ENCODE assay signal across 13 mouse cellular contexts in genomic region chr17:64522213-64522612, GRCm38 (mm10).
A peak's percentile ranks its signal among the peaks of the same experiment; 100 is the strongest.
DNase-seq lines count a peak whose midpoint lies in the region; ATAC-seq and TF ChIP-seq lines count a peak whose summit lies in the region.
"Had no signal": no experiment of that assay in that cellular context is flagged by ENCODE, and none has a peak within 500 bp of the region (broad histone marks: within the 10 kb centered on the region; RNA-seq: fewer than 3 reads in every experiment).

No protein-coding gene starts in this region.

- TF ChIP-seq POLR2A in MEL (IDR thresholded peaks at IDR 0.05; ENCODE audit: control insufficient read depth in 1 of 2, insufficient read depth in 1 of 2, low read depth in 1 of 2, low read length in 2 of 2, poor library complexity in 1 of 2), result no peak

- peak; percentile 19 for DNase-seq in liver, postnatal 0 days
- DNase-seq in liver, result no peak
- DNase-seq in MEL (ENCODE audit: low read depth, low spot score), result peak; percentile 21
- DNase-seq in heart, postnatal 25 days (ENCODE audit: low spot score), result no peak
- no peak for DNase-seq in urinary bladder, postnatal 10 days (ENCODE audit: low spot score)
- DNase-seq: cerebellum, adult 18-20 months; layer of hippocampus, adult 9-11 months; lung, postnatal 14 days; spleen, adult 18-20 months had no signal

- TF ChIP-seq RAD21 in MEL (IDR thresholded peaks at IDR 0.05; ENCODE audit: low read depth, low read length), result no peak; the same call in 1 of the 2 replicates

- no peaks in the 10 kb centered on the region for H3K9me3 ChIP-seq in liver, postnatal 0 days (ENCODE audit: low read length)
- no peaks in the 10 kb centered on the region for H3K9me3 ChIP-seq in MEL (replicated peaks; ENCODE audit: insufficient read depth, low read length)
- no peaks in the 10 kb centered on the region for H3K9me3 ChIP-seq in intestine, postnatal 0 days (ENCODE audit: control insufficient read depth)
- H3K9me3 ChIP-seq: hindbrain, embryonic 13.5 days had no signal

- H3K79me2 ChIP-seq in MEL (ENCODE audit: control insufficient read depth, insufficient read depth, low read length, poor library complexity), result no peaks in the 10 kb centered on the region

- 63% methylated on average over 8 of the region's 8 CpGs for WGBS in liver, postnatal 0 days (ENCODE audit: insufficient replicate concordance)
- 68% methylated on average over 8 of the region's 8 CpGs for WGBS in intestine, postnatal 0 days

- H3K4me3 ChIP-seq in liver, postnatal 0 days (ENCODE audit: low read depth, low read length), result no peak overlapping the region
- no peak overlapping the region for H3K4me3 ChIP-seq in MEL (ENCODE audit: control insufficient read depth in 1 of 2, insufficient read depth in 1 of 2, low read depth in 2 of 2, low read length in 2 of 2)
- H3K4me3 ChIP-seq in intestine, postnatal 0 days (ENCODE audit: low read depth, low read length), result no peak overlapping the region
- H3K4me3 ChIP-seq: erythroblast, embryonic 14.5 days; hindbrain, embryonic 13.5 days had no signal

- no peaks in the 10 kb centered on the region for H3K27me3 ChIP-seq in liver, postnatal 0 days (ENCODE audit: insufficient read depth, low read length)
- no peaks in the 10 kb centered on the region for H3K27me3 ChIP-seq in MEL (ENCODE audit: control insufficient read depth in 1 of 2, insufficient read depth in 2 of 2, low read length in 2 of 2)
- no peaks in the 10 kb centered on the region for H3K27me3 ChIP-seq in intestine, postnatal 0 days (replicated peaks; ENCODE audit: control insufficient read depth, insufficient read depth, low read length)
- H3K27me3 ChIP-seq: hindbrain, embryonic 13.5 days had no signal

- H3K27ac ChIP-seq in liver, postnatal 0 days (ENCODE audit: low read depth), result no peak overlapping the region
- no peak overlapping the region for H3K27ac ChIP-seq in MEL (ENCODE audit: control insufficient read depth, low read depth, low read length)
- H3K27ac ChIP-seq in intestine, postnatal 0 days (ENCODE audit: low read depth, low read length), result no peak overlapping the region
- H3K27ac ChIP-seq: hindbrain, embryonic 13.5 days had no signal

- no peak for ATAC-seq in liver, postnatal 0 days
- ATAC-seq in CD4-positive, CD25-positive, alpha-beta regulatory T cell, adult 4 months, result peak; percentile 53
- no peak for ATAC-seq in intestine, postnatal 0 days

- TF ChIP-seq EP300 in liver, postnatal 0 days (IDR thresholded peaks at IDR 0.05; ENCODE audit: low read depth), result no peak
- TF ChIP-seq EP300 in MEL (IDR thresholded peaks at IDR 0.05; ENCODE audit: low read depth in 1 of 2, low read length in 2 of 2), result no peak

- no peaks in the 10 kb centered on the region for H3K36me3 ChIP-seq in liver, postnatal 0 days (replicated peaks; ENCODE audit: insufficient read depth, low read length)
- H3K36me3 ChIP-seq in MEL (ENCODE audit: control insufficient read depth in 1 of 2, insufficient read depth in 2 of 2, low read length in 2 of 2), result no peaks in the 10 kb centered on the region
- no peaks in the 10 kb centered on the region for H3K36me3 ChIP-seq in intestine, postnatal 0 days (ENCODE audit: control insufficient read depth, insufficient read depth)
- H3K36me3 ChIP-seq: hindbrain, embryonic 13.5 days had no signal

- peak; percentile 71 for TF ChIP-seq CTCF in liver, postnatal 0 days (IDR thresholded peaks at IDR 0.05; ENCODE audit: low read depth)
- peak in 2 of 3 experiments; percentile 10 to 11; a peak in 2 of 6 replicates for TF ChIP-seq CTCF in MEL (IDR thresholded peaks at IDR 0.05 in 2 of 3, conservative IDR thresholded peaks at IDR 0.05 in 1 of 3; ENCODE audit: control insufficient read depth in 1 of 3, insufficient read depth in 1 of 3, low read depth in 2 of 3, low read length in 3 of 3, poor library complexity in 1 of 3, severe bottlenecking in 1 of 3)
- TF ChIP-seq CTCF in intestine, postnatal 0 days (IDR thresholded peaks at IDR 0.05; ENCODE audit: low read depth), result peak; percentile 67

- H3K4me1 ChIP-seq in liver, postnatal 0 days (ENCODE audit: insufficient read depth), result no peaks in the 10 kb centered on the region
- no peaks in the 10 kb centered on the region for H3K4me1 ChIP-seq in MEL (ENCODE audit: control insufficient read depth in 1 of 2, insufficient read depth in 2 of 2, low read length in 2 of 2)
- no peaks in the 10 kb centered on the region for H3K4me1 ChIP-seq in intestine, postnatal 0 days (replicated peaks; ENCODE audit: control insufficient read depth, insufficient read depth, low read length)
- H3K4me1 ChIP-seq: hindbrain, embryonic 13.5 days had no signal

- H3K9ac ChIP-seq in liver, postnatal 0 days (replicated peaks), result no peak overlapping the region
- H3K9ac ChIP-seq in MEL (ENCODE audit: control insufficient read depth, low read depth, low read length, poor library complexity, severe bottlenecking), result no peak overlapping the region
- H3K9ac ChIP-seq in intestine, postnatal 0 days (ENCODE audit: low read depth, low read length), result no peak overlapping the region
- H3K9ac ChIP-seq: hindbrain, embryonic 13.5 days had no signal

- H3K4me2 ChIP-seq in liver, postnatal 0 days (ENCODE audit: low read depth, low read length), result no peak overlapping the region
- no peak overlapping the region for H3K4me2 ChIP-seq in intestine, postnatal 0 days (replicated peaks; ENCODE audit: low read depth)
- H3K4me2 ChIP-seq: hindbrain, embryonic 13.5 days had no signal

- intact Hi-C loops in heart, postnatal 25 days (cut with DNase I), result no loop called here

TF ChIP-seq in MEL, 35 proteins besides CTCF, POLR2A, EP300 and RAD21:
- TF ChIP-seq MYC (IDR thresholded peaks at IDR 0.05; ENCODE audit: low read depth, low read length) (no peak), ZC3H11A (IDR thresholded peaks at IDR 0.05; ENCODE audit: low read depth, low read length) (no peak), POLR2AphosphoS5 (IDR thresholded peaks at IDR 0.05; ENCODE audit: borderline replicate concordance, low read depth, low read length) (no peak), E2F4 (IDR thresholded peaks at IDR 0.05; ENCODE audit: borderline replicate concordance, low read depth, low read length) (no peak), ZMIZ1 (IDR thresholded peaks at IDR 0.05; ENCODE audit: low read depth, low read length) (no peak), ZKSCAN1 (IDR thresholded peaks at IDR 0.05; ENCODE audit: low read depth, low read length) (no peak), RCOR1 (IDR thresholded peaks at IDR 0.05; ENCODE audit: low read depth, low read length) (no peak), MXI1 (IDR thresholded peaks at IDR 0.05; ENCODE audit: low read depth, low read length) (no peak), SMC3 (IDR thresholded peaks at IDR 0.05; ENCODE audit: low read depth, low read length) (no peak), MAZ (IDR thresholded peaks at IDR 0.05; ENCODE audit: low read depth, low read length) (no peak), BHLHE40 (IDR thresholded peaks at IDR 0.05; ENCODE audit: borderline replicate concordance, low read depth, low read length) (no peak), TBP (IDR thresholded peaks at IDR 0.05; ENCODE audit: low read depth, low read length) (no peak), NRF1 (IDR thresholded peaks at IDR 0.05; ENCODE audit: insufficient read depth, low read depth, low read length, poor library complexity, severe bottlenecking) (no peak), TAL1 (IDR thresholded peaks at IDR 0.05; ENCODE audit: low read length) (no peak), ZNF384 (IDR thresholded peaks at IDR 0.05; ENCODE audit: low read depth, low read length) (no peak)
TF ChIP-seq in MEL: peak in this region for 0.

Comparison
In these comparisons a context has a peak if more than half of its experiments do, and no peak if none do; other contexts are left out.
1. DNase-seq: peak in liver, postnatal 0 days (single experiment) and MEL (single experiment); none in liver (single experiment), heart, postnatal 25 days (single experiment) and urinary bladder, postnatal 10 days (single experiment).
2. CTCF ChIP-seq: peak in every context shown above with its lines; median percentile 71 in liver, postnatal 0 days; 67 in intestine, postnatal 0 days; 10 in MEL.